Mouse (Mus musculus): ENCODE measurements around the gene Polr2b. TPM values are rescaled to one million over a fixed set of nuclear protein-coding genes. Genes with fewer than 3 reads are reported as not detected.

Gene Polr2b
- polyA plus RNA-seq, 1 experiment: 46.4 TPM

DNA sequence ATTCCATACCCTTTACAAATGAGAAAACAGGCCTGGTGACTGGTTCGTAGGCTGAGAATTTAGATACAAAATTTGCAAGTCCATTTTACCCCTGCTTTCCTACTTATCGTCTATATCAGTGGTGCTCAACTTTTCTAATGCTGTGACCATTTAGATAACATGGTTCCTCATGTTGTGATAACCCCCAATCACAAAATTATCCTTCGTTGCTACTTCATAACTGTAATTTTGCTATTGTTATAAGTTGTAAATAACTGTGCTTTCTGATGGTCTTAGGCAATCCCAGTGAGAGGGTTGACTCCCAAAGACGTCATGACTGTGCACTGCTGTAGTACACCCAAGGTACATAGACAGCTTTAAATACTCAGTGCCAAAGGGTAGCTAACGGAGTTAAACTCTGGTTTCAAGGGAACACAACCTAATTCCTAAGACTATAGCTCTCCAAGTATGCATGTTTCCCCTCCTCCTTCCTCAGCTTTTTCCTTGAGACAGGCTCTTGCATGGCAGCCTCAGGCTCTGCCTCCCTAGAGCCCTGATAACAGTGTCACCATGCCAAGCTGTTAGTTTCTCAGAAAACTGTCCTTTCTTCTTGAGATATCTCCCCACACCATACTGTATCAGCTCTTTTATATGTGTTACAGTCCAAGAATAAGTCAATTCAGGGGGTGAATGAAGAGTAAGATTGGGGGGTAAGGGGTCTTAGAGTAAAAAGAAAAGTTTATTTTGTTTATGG, 2.0 kb upstream of the Polr2b start:
- H3K27ac ChIP-seq (ENCODE audit: insufficient read depth, low read length): no peak overlapping the region
- no peaks in the 10 kb centered on the region for H3K27me3 ChIP-seq (ENCODE audit: control insufficient read depth, insufficient read depth, low read length)
- no peak for DNase-seq
- TF ChIP-seq CTCF (IDR thresholded peaks at IDR 0.05; ENCODE audit: borderline replicate concordance, insufficient read depth, low read depth, low read length): no peak
- TF ChIP-seq POLR2A (IDR thresholded peaks at IDR 0.05; ENCODE audit: borderline replicate concordance, insufficient read depth, low read length): no peak
- peaks cover 3% of the 10 kb centered on the region; the same call in 1 of the 2 replicates for H3K4me1 ChIP-seq (ENCODE audit: control insufficient read depth, insufficient read depth, low read length)
- peak overlapping the region; percentile 74 for H3K4me3 ChIP-seq (replicated peaks; ENCODE audit: insufficient read depth, low read depth, low read length)
- WGBS: 73% methylated on average over 5 of the region's 5 CpGs

DNA sequence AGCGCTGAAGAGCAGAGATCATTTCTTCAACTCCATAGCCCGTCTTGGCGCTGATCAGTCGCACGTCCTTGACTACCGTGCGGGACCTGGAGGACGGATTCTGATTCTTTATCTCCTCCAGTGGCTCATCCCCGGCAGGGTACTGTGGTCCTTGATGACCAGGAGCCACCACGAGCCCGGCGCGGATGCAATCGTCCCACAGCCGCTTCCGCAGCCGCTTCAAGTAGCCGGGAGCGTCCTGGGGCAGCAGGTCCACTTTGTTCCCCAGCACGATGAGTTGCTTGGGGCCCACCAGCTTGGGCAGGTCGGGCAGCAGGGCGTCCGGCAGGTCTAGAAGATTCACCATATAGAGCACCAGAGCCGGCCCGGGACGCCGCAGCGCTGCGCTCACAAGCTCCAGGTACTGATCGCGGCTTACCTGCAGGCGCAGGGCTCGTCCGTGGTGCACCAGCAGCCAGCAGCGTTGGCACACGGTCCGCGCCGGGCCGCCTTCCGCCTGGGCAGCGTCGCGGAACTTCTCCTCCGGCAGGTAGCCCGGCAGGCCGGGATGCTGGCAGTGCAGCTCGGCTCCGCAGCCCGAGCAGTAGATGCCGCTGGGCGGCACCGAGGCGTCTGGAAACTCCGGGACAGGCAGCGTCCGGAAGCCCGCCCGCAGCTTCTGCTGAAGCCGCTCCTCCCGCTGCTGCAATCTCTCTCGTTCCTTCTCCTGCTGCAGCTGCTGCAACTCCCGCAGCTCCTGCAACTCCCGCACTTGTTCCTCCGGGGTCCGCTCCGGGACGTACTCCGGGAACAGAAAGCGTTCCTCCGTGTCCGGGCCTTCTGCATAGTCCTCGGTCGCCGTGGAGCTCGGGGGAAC, 668 bp upstream of the Polr2b start:
- peak overlapping the region; percentile 74 for H3K4me3 ChIP-seq (replicated peaks; ENCODE audit: insufficient read depth, low read depth, low read length)
- peak in 1 of 2 experiments; percentile 52 for DNase-seq
- no peak overlapping the region for H3K27ac ChIP-seq (ENCODE audit: insufficient read depth, low read length)
- TF ChIP-seq CTCF (IDR thresholded peaks at IDR 0.05; ENCODE audit: borderline replicate concordance, insufficient read depth, low read depth, low read length) (no peak), POLR2A (IDR thresholded peaks at IDR 0.05; ENCODE audit: borderline replicate concordance, insufficient read depth, low read length) (no peak)
- H3K27me3 ChIP-seq (ENCODE audit: control insufficient read depth, insufficient read depth, low read length): no peaks in the 10 kb centered on the region
- WGBS: under 1% methylated on average over 76 of the region's 76 CpGs
- H3K4me1 ChIP-seq (ENCODE audit: control insufficient read depth, insufficient read depth, low read length): peaks cover 3% of the 10 kb centered on the region; the same call in 1 of the 2 replicates

DNA sequence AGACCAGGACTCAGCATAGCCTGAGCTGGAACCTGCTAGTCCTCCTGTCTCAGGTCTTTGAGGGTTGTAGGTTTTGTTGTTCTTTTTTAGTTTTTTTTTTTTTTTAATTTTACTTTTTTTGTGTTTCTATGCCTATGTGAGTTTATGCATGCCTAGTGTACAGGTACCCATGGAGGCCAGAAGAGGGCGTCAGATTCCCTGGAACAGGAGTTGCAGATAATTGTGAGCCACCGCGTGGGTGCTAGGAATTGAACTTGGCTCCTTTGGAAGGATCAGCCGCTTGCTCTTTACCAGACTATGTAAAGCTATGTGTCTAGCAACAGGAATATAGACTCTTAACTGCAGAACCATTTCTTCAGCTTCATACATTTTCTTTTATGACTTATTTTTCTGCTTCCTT, 4.3 kb downstream of the Polr2b start:
- TF ChIP-seq CTCF (IDR thresholded peaks at IDR 0.05; ENCODE audit: borderline replicate concordance, insufficient read depth, low read depth, low read length): no peak
- TF ChIP-seq POLR2A (IDR thresholded peaks at IDR 0.05; ENCODE audit: borderline replicate concordance, insufficient read depth, low read length): no peak

GRCm38 (mm10) chr5:77314986-77315385, 5.0 kb downstream of the Polr2b start:
- TF ChIP-seq POLR2A (IDR thresholded peaks at IDR 0.05; ENCODE audit: borderline replicate concordance, insufficient read depth, low read length): no peak
- TF ChIP-seq CTCF (IDR thresholded peaks at IDR 0.05; ENCODE audit: borderline replicate concordance, insufficient read depth, low read depth, low read length): no peak
- no peaks in the 10 kb centered on the region for H3K27me3 ChIP-seq (ENCODE audit: control insufficient read depth, insufficient read depth, low read length)
- 93% methylated on average over 6 of the region's 6 CpGs for WGBS

More for the DNA sequence above, 4.3 kb downstream of the Polr2b start:
- no peaks in the 10 kb centered on the region for H3K4me1 ChIP-seq (ENCODE audit: control insufficient read depth, insufficient read depth, low read length)
- no peak for DNase-seq
- H3K27ac ChIP-seq (ENCODE audit: insufficient read depth, low read length): no peak overlapping the region
- 96% methylated on average over 4 of the region's 4 CpGs for WGBS
- no peak overlapping the region for H3K4me3 ChIP-seq (replicated peaks; ENCODE audit: insufficient read depth, low read depth, low read length)
- no peaks in the 10 kb centered on the region for H3K27me3 ChIP-seq (ENCODE audit: control insufficient read depth, insufficient read depth, low read length)

GRCm38 (mm10) chr5:77324936-77325335, 15.0 kb downstream of the Polr2b start:
- H3K27ac ChIP-seq (ENCODE audit: insufficient read depth, low read length): no peak overlapping the region
- no peak overlapping the region for H3K4me3 ChIP-seq (replicated peaks; ENCODE audit: insufficient read depth, low read depth, low read length)
- H3K27me3 ChIP-seq (ENCODE audit: control insufficient read depth, insufficient read depth, low read length): no peaks in the 10 kb centered on the region
- WGBS: 84% methylated on average over 1 of the region's 1 CpGs
- TF ChIP-seq POLR2A (IDR thresholded peaks at IDR 0.05; ENCODE audit: borderline replicate concordance, insufficient read depth, low read length) (no peak), CTCF (IDR thresholded peaks at IDR 0.05; ENCODE audit: borderline replicate concordance, insufficient read depth, low read depth, low read length) (no peak)
- DNase-seq: no peak
- H3K4me1 ChIP-seq (ENCODE audit: control insufficient read depth, insufficient read depth, low read length): no peaks in the 10 kb centered on the region

More at GRCm38 (mm10) chr5:77314986-77315385, 5.0 kb downstream of the Polr2b start:
- Histone ChIP-seq H3K4me3 (replicated peaks; ENCODE audit: insufficient read depth, low read depth, low read length) (no peak overlapping the region), H3K27ac (ENCODE audit: insufficient read depth, low read length) (no peak overlapping the region), H3K4me1 (ENCODE audit: control insufficient read depth, insufficient read depth, low read length) (no peaks in the 10 kb centered on the region)
- no peak for DNase-seq

- DNase-seq: no peak
- no peak overlapping the region for H3K4me3 ChIP-seq (replicated peaks; ENCODE audit: insufficient read depth, low read depth, low read length)
- no peaks in the 10 kb centered on the region for H3K27me3 ChIP-seq (ENCODE audit: control insufficient read depth, insufficient read depth, low read length)
- 74% methylated on average over 5 of the region's 5 CpGs for WGBS
- H3K4me1 ChIP-seq (ENCODE audit: control insufficient read depth, insufficient read depth, low read length): no peaks in the 10 kb centered on the region
- no peak overlapping the region for H3K27ac ChIP-seq (ENCODE audit: insufficient read depth, low read length)
- TF ChIP-seq POLR2A (IDR thresholded peaks at IDR 0.05; ENCODE audit: borderline replicate concordance, insufficient read depth, low read length) (no peak), CTCF (IDR thresholded peaks at IDR 0.05; ENCODE audit: borderline replicate concordance, insufficient read depth, low read depth, low read length) (no peak)
These were observed 20.2 kb downstream of the Polr2b start for GRCm38 (mm10) chr5:77330154-77330553.

DNA sequence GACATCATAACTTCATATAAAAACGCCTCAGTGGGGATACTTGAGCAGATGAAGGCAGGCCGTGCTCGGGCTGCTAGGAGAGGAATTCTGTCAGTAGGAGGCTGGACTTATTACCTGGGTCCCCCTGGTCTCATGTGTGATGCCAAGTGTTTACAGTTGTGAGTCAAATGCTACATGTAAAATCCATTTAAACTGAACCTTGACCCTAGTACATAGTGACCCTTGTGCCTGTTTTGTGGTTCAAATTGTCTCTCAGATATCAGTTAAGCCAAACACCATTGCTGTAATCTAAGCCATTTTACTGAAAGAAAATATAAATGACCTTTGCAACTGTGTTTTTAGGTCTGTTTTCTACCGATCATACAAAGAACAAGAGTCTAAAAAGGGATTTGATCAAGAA, 30.1 kb downstream of the Polr2b start:
- Histone ChIP-seq H3K4me1 (ENCODE audit: control insufficient read depth, insufficient read depth, low read length) (no peaks in the 10 kb centered on the region), H3K4me3 (replicated peaks; ENCODE audit: insufficient read depth, low read depth, low read length) (no peak overlapping the region), H3K27ac (ENCODE audit: insufficient read depth, low read length) (no peak overlapping the region), H3K27me3 (ENCODE audit: control insufficient read depth, insufficient read depth, low read length) (no peaks in the 10 kb centered on the region)
- no peak for DNase-seq
- no peak for TF ChIP-seq POLR2A (IDR thresholded peaks at IDR 0.05; ENCODE audit: borderline replicate concordance, insufficient read depth, low read length)
- no peak for TF ChIP-seq CTCF (IDR thresholded peaks at IDR 0.05; ENCODE audit: borderline replicate concordance, insufficient read depth, low read depth, low read length)
- 84% methylated on average over 4 of the region's 4 CpGs for WGBS
